Mouse (Mus musculus): ENCODE measurements around the gene Mybbp1a. TPM values are rescaled to one million over a fixed set of nuclear protein-coding genes. Genes with fewer than 3 reads are reported as not detected.

Mybbp1a gene
- polyA plus RNA-seq, 2 experiments = 110 to 127 TPM

- Histone ChIP-seq H3K36me3 (ENCODE audit: control insufficient read depth, insufficient read depth, low read length) (no peaks in the 10 kb centered on the region), H3K4me3 (replicated peaks; ENCODE audit: low read length) (no peak overlapping the region), H3K27me3 (ENCODE audit: control insufficient read depth, insufficient read depth, low read length) (no peaks in the 10 kb centered on the region), H3K4me2 (replicated peaks; ENCODE audit: low read depth, low read length, severe bottlenecking) (no peak overlapping the region), H3K4me1 (ENCODE audit: control insufficient read depth, insufficient read depth, low read length) (peaks cover 10% of the 10 kb centered on the region), H3K9ac (ENCODE audit: low read depth, low read length, severe bottlenecking) (no peak overlapping the region), H3K9me3 (ENCODE audit: control insufficient read depth, low read length) (no peaks in the 10 kb centered on the region), H3K27ac (replicated peaks; ENCODE audit: low read depth, low read length) (no peak overlapping the region)
- ATAC-seq (ENCODE audit: low FRiP score, low read depth) (no peak), DNase-seq (ENCODE audit: low spot score) (no peak)
- 17% methylated on average over 4 of the region's 4 CpGs for WGBS
- TF ChIP-seq POLR2A (IDR thresholded peaks at IDR 0.05; ENCODE audit: borderline replicate concordance, extremely low read depth, insufficient read depth, insufficient read length) = no peak
These were observed 56.2 kb downstream of the Mybbp1a start for GRCm38 (mm10) chr11:72497367-72497766.

GRCm38 (mm10) chr11:72500139-72500538, 59.0 kb downstream of the Mybbp1a start:
- Histone ChIP-seq H3K4me2 (replicated peaks; ENCODE audit: low read depth, low read length, severe bottlenecking) (no peak overlapping the region), H3K36me3 (ENCODE audit: control insufficient read depth, insufficient read depth, low read length) (no peaks in the 10 kb centered on the region), H3K27me3 (ENCODE audit: control insufficient read depth, insufficient read depth, low read length) (no peaks in the 10 kb centered on the region), H3K9me3 (ENCODE audit: control insufficient read depth, low read length) (no peaks in the 10 kb centered on the region), H3K4me1 (ENCODE audit: control insufficient read depth, insufficient read depth, low read length) (peaks cover 15% of the 10 kb centered on the region), H3K27ac (replicated peaks; ENCODE audit: low read depth, low read length) (no peak overlapping the region), H3K4me3 (replicated peaks; ENCODE audit: low read length) (no peak overlapping the region), H3K9ac (ENCODE audit: low read depth, low read length, severe bottlenecking) (no peak overlapping the region)
- no peak for ATAC-seq (ENCODE audit: low FRiP score, low read depth)
- 63% methylated on average over 4 of the region's 4 CpGs for WGBS
- TF ChIP-seq POLR2A (IDR thresholded peaks at IDR 0.05; ENCODE audit: borderline replicate concordance, extremely low read depth, insufficient read depth, insufficient read length) = no peak
- DNase-seq (ENCODE audit: low spot score) = no peak

Other genes starting within 250 kb of the Mybbp1a start
- gene Gm43951, start 234.5 kb upstream of the Mybbp1a start, polyA plus RNA-seq (2012; rRNA removed) = 1.7 and 2.4 TPM in 2 replicates
- 0.12 TPM in 1 of 2 replicates, not detected in the other for gene Gm43951, start 234.5 kb upstream of the Mybbp1a start, polyA plus RNA-seq (2014; fragmentation: Nextera tagmentation; extraction: Ambion mirVana)
- gene 4933427D14Rik, start 233.9 kb upstream of the Mybbp1a start, polyA plus RNA-seq (2012; rRNA removed) = 15.3 and 19.2 TPM in 2 replicates
- gene 4933427D14Rik, start 233.9 kb upstream of the Mybbp1a start, polyA plus RNA-seq (2014; fragmentation: Nextera tagmentation; extraction: Ambion mirVana) = 11.1 and 15.6 TPM in 2 replicates
- gene Txndc17, start 233.8 kb upstream of the Mybbp1a start, polyA plus RNA-seq (2012; rRNA removed) = 86.9 and 133 TPM in 2 replicates
- 235 and 239 TPM in 2 replicates for gene Txndc17, start 233.8 kb upstream of the Mybbp1a start, polyA plus RNA-seq (2014; fragmentation: Nextera tagmentation; extraction: Ambion mirVana)
- 32.9 and 33.2 TPM in 2 replicates for gene Med31, start 225.8 kb upstream of the Mybbp1a start, polyA plus RNA-seq (2012; rRNA removed)
- 39.0 and 46.2 TPM in 2 replicates for gene Med31, start 225.8 kb upstream of the Mybbp1a start, polyA plus RNA-seq (2014; fragmentation: Nextera tagmentation; extraction: Ambion mirVana)
- gene Slc13a5, start 174.1 kb upstream of the Mybbp1a start, polyA plus RNA-seq (2012; rRNA removed) = 5.6 and 7.5 TPM in 2 replicates
- gene Slc13a5, start 174.1 kb upstream of the Mybbp1a start, polyA plus RNA-seq (2014; fragmentation: Nextera tagmentation; extraction: Ambion mirVana) = 1.7 and 3.0 TPM in 2 replicates
- gene Xaf1, start 139.7 kb upstream of the Mybbp1a start, polyA plus RNA-seq (2012; rRNA removed) = 1.1 and 2.9 TPM in 2 replicates
- gene Xaf1, start 139.7 kb upstream of the Mybbp1a start, polyA plus RNA-seq (2014; fragmentation: Nextera tagmentation; extraction: Ambion mirVana) = 1.9 and 2.0 TPM in 2 replicates
- gene Fbxo39, start 126.9 kb upstream of the Mybbp1a start, polyA plus RNA-seq (2012; rRNA removed) = not detected in 2 replicates
- not detected in 2 replicates for gene Fbxo39, start 126.9 kb upstream of the Mybbp1a start, polyA plus RNA-seq (2014; fragmentation: Nextera tagmentation; extraction: Ambion mirVana)
- gene Tekt1, start 78.9 kb upstream of the Mybbp1a start, polyA plus RNA-seq (2012; rRNA removed) = 0.87 and 1.3 TPM in 2 replicates
- 1.5 and 2.2 TPM in 2 replicates for gene Tekt1, start 78.9 kb upstream of the Mybbp1a start, polyA plus RNA-seq (2014; fragmentation: Nextera tagmentation; extraction: Ambion mirVana)
- 23.9 and 24.2 TPM in 2 replicates for gene Smtnl2, start 29.6 kb upstream of the Mybbp1a start, polyA plus RNA-seq (2012; rRNA removed)
- 31.9 and 33.2 TPM in 2 replicates for gene Smtnl2, start 29.6 kb upstream of the Mybbp1a start, polyA plus RNA-seq (2014; fragmentation: Nextera tagmentation; extraction: Ambion mirVana)
- 4.6 and 4.9 TPM in 2 replicates for gene Ggt6, start 5.8 kb upstream of the Mybbp1a start, polyA plus RNA-seq (2012; rRNA removed)
- gene Ggt6, start 5.8 kb upstream of the Mybbp1a start, polyA plus RNA-seq (2014; fragmentation: Nextera tagmentation; extraction: Ambion mirVana) = 4.8 and 5.9 TPM in 2 replicates
- gene Spns2, start 48.5 kb downstream of the Mybbp1a start, polyA plus RNA-seq (2012; rRNA removed) = 15.9 and 16.6 TPM in 2 replicates
- gene Spns2, start 48.5 kb downstream of the Mybbp1a start, polyA plus RNA-seq (2014; fragmentation: Nextera tagmentation; extraction: Ambion mirVana) = 5.9 and 6.3 TPM in 2 replicates
- 0.41 and 0.50 TPM in 2 replicates for gene Spns3, start 109.2 kb downstream of the Mybbp1a start, polyA plus RNA-seq (2012; rRNA removed)
- gene Spns3, start 109.2 kb downstream of the Mybbp1a start, polyA plus RNA-seq (2014; fragmentation: Nextera tagmentation; extraction: Ambion mirVana) = 0.62 and 0.68 TPM in 2 replicates
- 30.4 and 30.5 TPM in 2 replicates for gene Ube2g1, start 165.9 kb downstream of the Mybbp1a start, polyA plus RNA-seq (2012; rRNA removed)
- 69.7 and 74.8 TPM in 2 replicates for gene Ube2g1, start 165.9 kb downstream of the Mybbp1a start, polyA plus RNA-seq (2014; fragmentation: Nextera tagmentation; extraction: Ambion mirVana)
- 33.4 and 36.4 TPM in 2 replicates for gene Ankfy1, start 248.7 kb downstream of the Mybbp1a start, polyA plus RNA-seq (2012; rRNA removed)
- 29.0 and 33.1 TPM in 2 replicates for gene Ankfy1, start 248.7 kb downstream of the Mybbp1a start, polyA plus RNA-seq (2014; fragmentation: Nextera tagmentation; extraction: Ambion mirVana)